Comparison of ENCODE assay signal across 24 mouse cellular contexts in genomic region chr17:42956588-42956987, GRCm38 (mm10). TPM values are rescaled to one million over a fixed set of nuclear protein-coding genes. Genes with fewer than 3 reads are reported as not detected.
A peak's percentile ranks its signal among the peaks of the same experiment; 100 is the strongest.
DNase-seq lines count a peak whose midpoint lies in the region; ATAC-seq and TF ChIP-seq lines count a peak whose summit lies in the region.
"Had no signal": no experiment of that assay in that cellular context is flagged by ENCODE, and none has a peak within 500 bp of the region (broad histone marks: within the 10 kb centered on the region; RNA-seq: fewer than 3 reads in every experiment).

No protein-coding gene starts in this region.

- DNase-seq in heart, adult 11 months, result peak; percentile 91
- DNase-seq in heart, postnatal 10 days, result no peak
- peak; percentile 27 for DNase-seq in lung, postnatal 0 days (ENCODE audit: low spot score)
- no peak for DNase-seq in lung, adult 18-20 months
- DNase-seq: adrenal gland, adult 8-10 months; adrenal gland, postnatal 14 days; adrenal gland, postnatal 36 days; B cell, adult 2 months; cerebellum, adult 11-12 months; cerebellum, adult 2 months; cerebellum, adult 9-10 months; cerebellum, postnatal 10 days; cerebellum, postnatal 25 days; forebrain, postnatal 0 days had no signal

- no peak overlapping the region for H3K9ac ChIP-seq in lung, postnatal 0 days (replicated peaks; ENCODE audit: low read depth)
- H3K9ac ChIP-seq in hindbrain, embryonic 12.5 days, result no peak overlapping the region
- H3K9ac ChIP-seq: embryonic facial prominence, embryonic 12.5 days; forebrain, embryonic 13.5 days; forebrain, embryonic 15.5 days; forebrain, postnatal 0 days had no signal

- no peak overlapping the region for H3K4me3 ChIP-seq in lung, postnatal 0 days (ENCODE audit: low read depth, low read length)
- no peak overlapping the region for H3K4me3 ChIP-seq in hindbrain, embryonic 12.5 days
- H3K4me3 ChIP-seq: embryonic facial prominence, embryonic 10.5 days; embryonic facial prominence, embryonic 12.5 days; forebrain, embryonic 13.5 days; forebrain, embryonic 15.5 days had no signal

- no peaks in the 10 kb centered on the region for H3K27me3 ChIP-seq in lung, postnatal 0 days (replicated peaks; ENCODE audit: insufficient read depth, low read length)
- H3K27me3 ChIP-seq in hindbrain, embryonic 12.5 days, result no peaks in the 10 kb centered on the region
- H3K27me3 ChIP-seq: CH12.LX; embryonic facial prominence, embryonic 12.5 days; forebrain, embryonic 13.5 days; forebrain, embryonic 15.5 days; Patski had no signal

- WGBS in lung, postnatal 0 days, result 50% methylated on average over 5 of the region's 5 CpGs
- 80% methylated on average over 5 of the region's 5 CpGs for WGBS in hindbrain, embryonic 12.5 days

- ATAC-seq in lung, postnatal 0 days, result peak; percentile 33; the same call in 1 of the 2 replicates
- ATAC-seq in hindbrain, embryonic 12.5 days (ENCODE audit: low FRiP score), result no peak
- ATAC-seq: activated CD4-positive, CD25-positive, alpha-beta regulatory T cell, adult 4 months; CD4-positive, CD25-positive, alpha-beta regulatory T cell, adult 4 months; forebrain, embryonic 13.5 days; forebrain, embryonic 15.5 days; forebrain, postnatal 0 days; Patski had no signal

- no peak for TF ChIP-seq CTCF in lung, postnatal 0 days (IDR thresholded peaks at IDR 0.05)

- H3K36me3 ChIP-seq in lung, postnatal 0 days (ENCODE audit: insufficient read depth, low read length), result no peaks in the 10 kb centered on the region
- H3K36me3 ChIP-seq in hindbrain, embryonic 12.5 days, result no peaks in the 10 kb centered on the region
- H3K36me3 ChIP-seq: embryonic facial prominence, embryonic 10.5 days; embryonic facial prominence, embryonic 12.5 days; forebrain, embryonic 15.5 days; G1E had no signal

- TF ChIP-seq EP300 in lung, postnatal 0 days (IDR thresholded peaks at IDR 0.05), result peak; percentile 64

- intact Hi-C loops in heart, postnatal 10 days (cut with DNase I), result no loop called here

- H3K9me3 ChIP-seq in lung, postnatal 0 days (ENCODE audit: low read length), result no peaks in the 10 kb centered on the region
- no peaks in the 10 kb centered on the region for H3K9me3 ChIP-seq in hindbrain, embryonic 12.5 days (replicated peaks)
- H3K9me3 ChIP-seq: embryonic facial prominence, embryonic 10.5 days; embryonic facial prominence, embryonic 12.5 days; forebrain, embryonic 13.5 days; forebrain, embryonic 15.5 days had no signal

- H3K4me1 ChIP-seq in lung, postnatal 0 days (ENCODE audit: insufficient read depth, low read depth, low read length), result no peaks in the 10 kb centered on the region
- no peaks in the 10 kb centered on the region for H3K4me1 ChIP-seq in hindbrain, embryonic 12.5 days
- H3K4me1 ChIP-seq: embryonic facial prominence, embryonic 10.5 days; embryonic facial prominence, embryonic 12.5 days; forebrain, embryonic 13.5 days; forebrain, embryonic 15.5 days had no signal

- no peak overlapping the region for H3K4me2 ChIP-seq in lung, postnatal 0 days (replicated peaks; ENCODE audit: low read depth, low read length)
- no peak overlapping the region for H3K4me2 ChIP-seq in hindbrain, embryonic 12.5 days (replicated peaks)
- H3K4me2 ChIP-seq: embryonic facial prominence, embryonic 12.5 days; forebrain, embryonic 13.5 days; forebrain, embryonic 15.5 days had no signal

- no peak overlapping the region for H3K27ac ChIP-seq in lung, postnatal 0 days (ENCODE audit: low read length)
- no peak overlapping the region for H3K27ac ChIP-seq in hindbrain, embryonic 12.5 days
- H3K27ac ChIP-seq: embryonic facial prominence, embryonic 10.5 days; embryonic facial prominence, embryonic 12.5 days; forebrain, embryonic 13.5 days; forebrain, embryonic 15.5 days had no signal

RNA-seq across cellular contexts. Expression of gene Tnfrsf21, which starts 59.8 kb away (rescaled TPM):
- 10 to 100 TPM; 16.0 to 20.2 TPM for total RNA-seq in heart, postnatal 10 days (2021)
- polyA plus RNA-seq in lung, postnatal 0 days (2015; fragmentation: Nextera tagmentation; extraction: Ambion mirVana), result 27.6 and 40.2 TPM in 2 replicates
- polyA plus RNA-seq in hindbrain, embryonic 12.5 days (2016; fragmentation: Nextera tagmentation; extraction: Ambion mirVana), result 44.9 and 50.3 TPM in 2 replicates
- total RNA-seq: CH12.LX, G1E had no signal
- polyA plus RNA-seq: activated CD4-positive, CD25-positive, alpha-beta regulatory T cell, adult 4 months; G1E had no signal

Comparison
In these comparisons a context has a peak if more than half of its experiments do, and no peak if none do; other contexts are left out.
1. DNase-seq: peak in heart, adult 11 months (single experiment) and lung, postnatal 0 days (single experiment); none in heart, postnatal 10 days (0 of 2) and lung, adult 18-20 months (0 of 2).